Mouse (Mus musculus) urinary bladder, adult 2 months (tissue): ENCODE data around the gene Mb21d2. TPM values are rescaled to one million over a fixed set of nuclear protein-coding genes. Genes with fewer than 3 reads are reported as not detected.

ENCODE experiments used
- DNase-seq: peaks from one replicate; pipeline ENCODE4 v3.0.0; 2022; ENCODE audit warnings: low spot score
- polyA plus RNA-seq: library from polyadenylated mRNA; depleted of rRNA; stranded (reverse); fragments of >200 nt; gene quantifications from 2 replicates; pipeline ENCODE4 v1.2.3, GENCODE M21; 2012

Mb21d2 gene
- polyA plus RNA-seq, 1 experiment: 8.1 TPM

DNA sequence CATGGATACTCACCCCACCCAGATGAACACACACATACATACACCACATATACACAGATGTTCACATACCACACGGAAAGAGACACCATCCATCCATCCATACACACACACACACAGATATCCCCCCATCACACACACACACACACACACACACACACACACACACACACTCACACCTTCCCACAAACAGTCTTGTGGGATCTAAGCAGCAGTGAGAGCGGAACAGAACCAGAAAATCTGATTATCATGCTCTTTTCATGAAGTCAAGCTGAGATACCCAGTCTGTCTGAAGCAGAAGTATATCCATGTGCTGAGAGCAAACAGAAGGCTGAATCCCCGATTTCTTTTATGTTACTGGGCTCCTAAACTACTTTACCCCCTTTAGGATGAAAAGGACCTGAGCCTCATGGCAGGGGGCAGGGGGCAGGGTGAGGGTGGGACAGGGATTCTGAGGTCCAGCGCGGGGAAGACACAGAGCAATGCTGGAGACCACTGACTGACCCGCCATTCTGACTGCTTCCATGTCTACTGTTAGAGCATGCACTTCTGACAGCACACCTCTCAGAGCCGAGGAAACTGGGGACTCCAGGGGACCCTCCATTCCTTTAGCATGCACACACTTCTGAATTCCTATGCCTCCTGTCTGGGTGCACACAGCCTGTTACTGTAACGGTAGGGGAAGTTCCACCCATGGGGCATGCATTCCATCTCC, 62.7 kb downstream of the Mb21d2 start:
- DNase-seq: no peak

DNA sequence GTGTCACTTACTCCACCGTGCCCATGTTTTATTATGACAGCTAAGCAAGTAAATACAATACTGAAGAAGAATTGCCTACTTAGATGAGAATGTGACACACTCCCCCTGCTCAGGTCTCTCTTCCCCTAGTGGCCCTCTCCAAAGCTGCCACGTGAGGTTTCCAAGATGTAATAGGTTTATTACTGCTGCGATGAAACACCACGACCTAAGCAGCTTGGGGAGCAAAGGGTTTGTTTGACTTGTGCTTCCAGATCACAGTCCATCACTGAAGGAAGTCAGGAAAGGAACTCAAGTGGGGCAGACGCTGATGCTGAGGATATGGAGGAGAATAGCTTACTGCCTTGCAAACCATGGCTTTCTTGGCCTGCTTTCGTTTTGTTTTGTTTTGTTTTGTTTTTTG, 65.9 kb downstream of the Mb21d2 start:
- DNase-seq: no peak

- DNase-seq: no peak
Measured at GRCm38 (mm10) chr16:28862093-28862492, 67.4 kb downstream of the Mb21d2 start.

DNA sequence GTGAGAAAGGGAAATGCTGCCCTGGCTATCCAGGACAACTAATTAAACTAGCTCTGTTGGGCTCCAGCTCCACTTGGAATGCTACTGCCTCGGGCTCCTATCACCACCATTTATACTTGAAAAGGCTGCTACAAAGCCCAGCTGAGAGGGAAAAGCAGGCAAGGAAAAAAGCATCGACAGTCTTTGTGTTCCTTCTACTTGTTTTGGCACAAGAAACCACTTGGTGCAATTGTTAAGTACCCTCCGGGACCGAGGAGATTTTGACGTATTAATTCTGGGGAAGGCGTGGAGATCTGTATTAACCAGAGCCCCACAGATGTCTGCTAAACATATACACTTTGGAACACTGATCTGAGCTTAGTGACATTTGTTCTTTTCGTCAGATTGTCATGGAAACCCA, 69.8 kb downstream of the Mb21d2 start:
- no peak for DNase-seq

GRCm38 (mm10) chr16:28859009-28859288, 70.5 kb downstream of the Mb21d2 start:
- DNase-seq: no peak

DNA sequence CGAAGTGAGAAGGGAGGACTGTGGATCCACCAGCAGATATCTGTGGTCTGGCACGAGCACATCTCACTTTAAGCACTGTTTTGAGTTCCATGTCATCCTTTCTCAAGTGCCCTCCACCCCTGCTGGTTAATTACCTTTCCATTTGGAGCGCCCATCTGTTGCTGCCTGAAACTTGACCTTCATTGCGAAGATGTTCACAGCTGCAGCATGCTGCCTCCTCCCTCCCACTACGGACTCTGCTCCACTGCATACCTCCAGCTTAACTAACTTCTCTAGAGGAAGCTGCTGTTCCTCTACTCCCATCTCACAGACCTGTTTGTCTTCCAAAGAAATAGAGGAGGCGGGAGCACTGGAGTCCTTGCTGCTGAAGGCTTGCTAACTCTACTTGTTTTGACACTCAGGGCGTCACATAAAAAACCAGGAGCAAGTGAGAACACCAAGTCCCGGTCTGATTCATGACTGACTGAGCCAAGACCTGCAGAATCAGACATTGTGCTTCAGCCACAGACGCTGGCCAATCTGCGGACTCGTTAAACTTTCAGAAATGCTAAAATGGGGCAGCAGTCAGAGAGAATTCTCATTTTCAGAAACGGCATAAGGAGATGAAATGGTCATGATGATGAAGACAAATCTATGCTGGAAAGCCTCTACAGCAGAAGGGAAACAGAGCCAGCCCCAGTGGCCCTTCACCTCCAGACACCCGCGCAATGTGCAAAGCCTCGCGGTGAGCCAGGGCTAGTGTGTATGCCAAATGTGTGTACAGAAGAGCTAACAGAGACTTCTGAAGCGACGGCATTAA, 71.1 kb downstream of the Mb21d2 start:
- no peak for DNase-seq

DNA sequence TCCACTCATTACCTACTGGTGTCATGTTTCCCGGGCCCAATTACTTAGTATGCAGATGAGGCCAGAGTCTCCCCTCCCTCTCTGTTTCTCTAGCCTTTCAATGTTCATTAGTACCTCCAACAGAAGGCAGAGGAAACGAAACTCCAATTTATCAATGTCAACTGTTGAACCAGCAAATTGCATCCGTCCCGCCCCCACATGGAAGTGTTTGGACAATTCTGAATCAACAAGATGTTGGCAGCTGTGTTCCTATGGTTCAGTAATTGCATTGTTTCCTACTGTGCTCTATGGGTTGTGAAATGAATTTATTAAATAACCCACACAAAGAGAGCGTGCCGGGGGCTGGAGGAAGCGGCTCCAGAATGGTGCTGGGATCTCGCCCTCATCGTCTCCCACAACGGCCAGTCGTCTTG, 78.1 kb downstream of the Mb21d2 start:
- no peak for DNase-seq

DNA sequence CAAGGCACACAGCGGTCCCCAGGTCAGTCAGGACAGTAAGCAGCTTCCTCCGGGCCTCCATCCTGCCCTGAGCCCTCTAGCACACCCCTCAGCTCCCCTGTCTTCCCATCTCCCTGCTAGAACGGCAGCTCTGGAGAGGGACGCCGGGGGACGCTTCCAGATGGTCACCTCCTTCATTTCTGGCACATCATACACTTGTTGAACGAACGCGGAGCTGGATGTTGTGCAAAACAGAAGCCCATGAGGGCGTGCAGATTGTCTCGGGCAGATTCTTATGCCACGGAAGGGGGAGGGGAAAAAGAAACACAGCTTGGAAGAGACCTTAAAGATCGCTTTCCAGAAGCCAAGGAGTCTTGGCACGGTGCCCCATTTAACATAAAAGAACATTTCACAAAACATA, 78.6 kb downstream of the Mb21d2 start:
- no peak for DNase-seq

GRCm38 (mm10) chr16:28846123-28846522, 83.3 kb downstream of the Mb21d2 start:
- DNase-seq: no peak

- no peak for DNase-seq
Measured at GRCm38 (mm10) chr16:28845336-28845735, 84.1 kb downstream of the Mb21d2 start.

DNA sequence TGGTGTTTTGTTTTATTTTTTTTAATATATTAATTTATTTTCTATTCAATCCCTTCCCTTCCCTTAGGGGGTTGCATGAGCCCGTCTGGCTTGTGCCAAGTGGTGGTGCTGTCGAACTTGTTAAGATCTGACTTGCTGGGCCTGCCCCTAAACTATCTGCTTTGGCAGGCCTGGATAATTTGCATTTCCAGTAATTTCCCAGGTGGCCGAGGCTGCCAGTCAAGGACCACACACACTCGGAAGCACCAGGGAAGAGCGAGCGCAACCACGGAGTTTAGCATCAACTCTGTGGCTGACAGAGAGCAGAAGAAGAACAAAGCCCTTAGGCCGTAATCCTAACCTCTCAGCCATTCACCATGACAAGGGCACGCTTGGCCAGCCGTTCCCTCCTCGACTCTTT, 88.4 kb downstream of the Mb21d2 start:
- no peak for DNase-seq

DNA sequence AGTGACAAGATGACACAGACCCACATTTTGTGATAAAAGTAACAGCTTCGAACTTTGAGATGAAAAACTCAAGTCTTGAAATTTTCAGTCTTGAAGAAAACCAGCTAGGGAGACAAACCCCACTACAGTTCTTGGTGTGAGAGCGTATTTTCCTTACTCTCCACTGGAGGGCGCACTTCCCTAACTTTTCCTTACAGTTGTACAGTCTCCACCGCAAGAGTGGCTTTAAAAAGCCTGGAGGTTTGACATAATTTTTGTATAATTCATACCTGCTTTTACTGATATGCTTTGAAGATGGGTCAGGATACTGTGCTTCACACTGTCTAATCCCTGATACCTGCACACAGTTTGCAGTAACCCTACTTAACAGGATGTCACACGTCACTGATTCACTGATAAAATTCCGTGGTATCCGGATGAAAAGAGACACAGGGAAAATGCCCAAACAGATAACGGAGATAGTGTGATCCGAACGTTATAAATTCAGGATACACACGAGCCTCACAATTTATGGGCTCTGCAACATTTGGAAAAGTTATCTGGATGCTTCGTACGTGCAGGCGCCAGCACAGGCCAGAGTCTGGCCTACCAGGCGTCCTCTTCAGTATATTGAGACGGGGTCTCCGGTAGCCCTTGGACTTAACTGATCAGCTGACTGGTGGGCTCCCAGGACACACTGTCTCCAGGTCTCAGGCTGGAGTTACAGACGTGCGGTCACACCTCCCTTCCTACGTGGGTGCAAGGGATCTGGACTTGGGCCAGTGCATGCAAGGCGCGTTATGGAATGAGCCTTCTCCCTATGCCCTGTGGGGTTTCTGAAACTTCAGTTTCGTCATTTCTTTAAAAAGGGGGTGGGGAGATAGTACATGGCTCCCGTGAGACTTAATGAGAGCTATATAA, 89.1 kb downstream of the Mb21d2 start:
- no peak for DNase-seq

DNA sequence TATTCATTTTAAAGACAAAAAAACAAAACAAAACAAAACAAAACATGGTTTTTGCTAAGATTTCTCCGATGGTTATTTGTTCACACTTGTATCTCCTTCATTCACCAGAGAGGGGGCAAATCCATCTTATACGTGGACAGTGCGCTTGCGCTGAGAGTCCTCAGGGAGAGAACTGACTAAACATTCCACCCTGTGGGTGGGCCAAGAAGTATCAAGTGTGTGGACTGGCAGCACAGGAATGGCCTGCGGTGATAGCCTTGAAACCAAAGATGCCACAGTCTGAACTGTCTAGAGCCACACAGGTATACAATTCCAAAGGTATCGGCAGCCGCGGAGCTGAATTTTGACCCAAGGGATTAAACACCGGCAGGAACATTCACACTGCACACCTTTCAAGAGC, 89.9 kb downstream of the Mb21d2 start:
- DNase-seq: no peak

DNA sequence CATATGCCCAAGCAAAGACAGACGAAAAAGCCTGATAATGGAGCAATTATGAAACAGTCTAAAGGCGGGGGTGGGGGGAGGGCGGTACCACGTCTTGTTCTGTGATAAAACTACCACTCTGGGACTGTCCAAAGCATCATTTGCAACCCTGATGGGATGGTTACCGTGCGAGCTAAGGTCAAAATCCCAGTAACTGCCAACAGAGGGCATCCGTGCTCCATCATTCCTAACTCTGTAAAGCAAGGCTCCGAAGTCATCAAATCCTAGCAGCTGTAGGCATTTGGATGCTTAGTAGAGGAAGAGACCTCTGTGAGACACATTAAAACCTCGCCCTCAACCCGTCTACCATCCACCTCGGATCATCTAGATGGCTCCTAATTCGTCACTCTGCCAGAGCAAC, 91.5 kb downstream of the Mb21d2 start:
- DNase-seq: no peak

DNA sequence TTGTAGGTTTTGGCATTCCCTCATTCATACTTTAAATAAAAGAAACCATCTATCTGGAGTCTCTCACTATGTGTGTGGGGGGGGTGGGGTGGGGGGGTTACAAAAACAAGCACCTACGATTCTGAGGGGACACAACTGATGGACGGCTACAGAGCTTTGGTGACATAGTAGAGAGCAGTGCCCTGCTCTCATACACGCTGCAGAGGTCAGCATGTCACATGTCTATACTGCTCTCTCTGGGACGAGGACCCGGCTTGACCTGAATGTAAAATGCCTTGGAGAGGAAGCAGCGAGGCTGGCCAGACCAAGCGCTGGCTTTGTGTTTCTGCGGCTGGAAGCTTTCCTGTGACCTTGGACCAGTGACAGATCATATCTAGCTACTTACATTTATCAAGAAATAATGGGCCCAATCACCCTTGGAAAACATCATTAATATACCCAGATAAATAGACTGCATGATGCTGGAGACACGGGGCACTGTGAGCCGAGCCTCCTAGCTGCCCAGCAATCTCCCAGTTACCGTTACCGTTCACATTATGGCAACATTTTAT, 97.3 kb downstream of the Mb21d2 start:
- no peak for DNase-seq

DNA sequence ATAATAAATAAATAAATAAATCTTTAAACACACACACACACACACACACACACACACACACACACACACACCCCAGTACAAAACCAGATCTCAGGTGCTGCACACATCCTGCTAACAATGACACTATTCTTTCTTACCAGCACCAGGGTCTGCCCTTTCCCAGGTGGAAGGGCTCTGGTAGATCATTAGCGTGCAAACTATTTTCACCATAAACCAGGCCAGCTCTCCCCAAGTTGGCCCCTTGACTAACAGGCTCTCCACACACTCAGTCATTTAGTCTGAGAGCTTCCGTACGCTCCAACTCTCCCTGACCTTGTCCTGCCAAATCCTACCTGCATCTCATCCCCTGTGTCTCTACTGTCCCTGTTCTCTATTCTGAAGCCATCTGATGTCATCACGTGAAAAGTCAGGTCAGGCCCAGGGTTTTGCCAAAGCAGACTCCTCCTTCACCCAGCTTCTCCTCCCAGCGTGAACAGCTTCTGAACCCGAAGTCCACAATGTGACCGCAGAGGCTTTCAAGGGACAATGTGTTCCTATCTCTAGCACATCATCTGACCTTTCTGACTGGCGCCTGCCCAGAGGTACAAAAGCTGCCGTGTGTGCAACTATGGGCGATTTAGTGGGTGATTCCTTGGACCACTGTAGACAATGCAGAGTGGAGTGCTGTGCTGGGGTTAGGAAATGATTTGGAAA, 100.1 kb downstream of the Mb21d2 start:
- DNase-seq: no peak

- no peak for DNase-seq
Measured at GRCm38 (mm10) chr16:28824781-28825180, 104.7 kb downstream of the Mb21d2 start.

DNA sequence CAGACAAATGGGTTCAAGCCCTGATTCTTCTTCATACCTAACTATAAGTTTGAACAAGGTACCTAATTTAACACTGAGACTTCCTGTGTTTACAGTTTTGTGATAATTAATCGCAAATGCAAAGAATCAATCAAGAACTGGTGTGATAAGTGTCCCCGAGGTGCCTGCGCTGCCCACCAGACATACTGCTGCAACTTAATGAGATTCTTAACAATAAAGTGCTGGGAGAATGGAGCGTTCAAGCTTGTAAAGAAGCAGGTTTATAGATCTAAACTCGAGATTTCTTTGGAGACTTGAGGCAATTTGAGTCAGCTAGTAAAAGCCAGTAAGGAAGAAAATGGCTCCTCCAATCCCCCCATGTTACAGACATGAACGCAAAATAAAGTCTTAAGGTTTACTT, 107.7 kb downstream of the Mb21d2 start:
- no peak for DNase-seq

- DNase-seq: no peak
Measured at GRCm38 (mm10) chr16:28818749-28819285, 110.7 kb downstream of the Mb21d2 start.

GRCm38 (mm10) chr16:28813290-28813689, 116.2 kb downstream of the Mb21d2 start:
- no peak for DNase-seq

GRCm38 (mm10) chr16:28809089-28809488, 120.4 kb downstream of the Mb21d2 start:
- DNase-seq: no peak
